Mouse (Mus musculus) testis, adult 2 months (tissue): Measurements from ENCODE around the gene Wdr83os.

Source experiments
- CTCF ChIP-seq: fragments of 200-500 bp; IDR thresholded peaks from 2 replicates; pipeline ENCODE4 v1.5.1; 2012; ENCODE audit warnings: low read depth, mild to moderate bottlenecking, inconsistent platforms, low read length, moderate library complexity; ENCODE audit not compliant: control insufficient read depth, insufficient read depth, insufficient replicate concordance
- POLR2A ChIP-seq: fragments of 200-500 bp; IDR thresholded peaks from 2 replicates; pipeline ENCODE4 v1.6.1; 2012; ENCODE audit warnings: low read depth, mild to moderate bottlenecking, inconsistent platforms, low read length, moderate library complexity; ENCODE audit not compliant: control insufficient read depth

- TF ChIP-seq POLR2A (no peak), CTCF (no peak)
Observed at GRCm38 (mm10) chr8:85086238-85086637, 5.7 kb downstream of the Wdr83os start.
